Mouse (Mus musculus): ENCODE data around the gene Spsb3.

GRCm38 (mm10) chr17:24891321-24891720 is 4.9 kb downstream of the Spsb3 start:
- TF ChIP-seq GATA1 (IDR thresholded peaks at IDR 0.05; ENCODE audit: low read length) (no peak), TAL1 (IDR thresholded peaks at IDR 0.05; ENCODE audit: low read length) (no peak)
